Mouse (Mus musculus) neutrophil, adult 83 days (primary cell): ENCODE measurements around the gene Snx5. TPM values are rescaled to one million over a fixed set of nuclear protein-coding genes. Genes with fewer than 3 reads are reported as not detected.

Source experiments
- total RNA-seq, 2 experiments: library from RNA; stranded (reverse); gene quantifications; one replicate each; pipeline ENCODE4 v1.2.4; 2023

Gene Snx5
- 100 to 1,000 TPM in 1 of 2 experiments, 10 to 100 TPM in 1; 96.9 to 107 TPM for total RNA-seq

DNA sequence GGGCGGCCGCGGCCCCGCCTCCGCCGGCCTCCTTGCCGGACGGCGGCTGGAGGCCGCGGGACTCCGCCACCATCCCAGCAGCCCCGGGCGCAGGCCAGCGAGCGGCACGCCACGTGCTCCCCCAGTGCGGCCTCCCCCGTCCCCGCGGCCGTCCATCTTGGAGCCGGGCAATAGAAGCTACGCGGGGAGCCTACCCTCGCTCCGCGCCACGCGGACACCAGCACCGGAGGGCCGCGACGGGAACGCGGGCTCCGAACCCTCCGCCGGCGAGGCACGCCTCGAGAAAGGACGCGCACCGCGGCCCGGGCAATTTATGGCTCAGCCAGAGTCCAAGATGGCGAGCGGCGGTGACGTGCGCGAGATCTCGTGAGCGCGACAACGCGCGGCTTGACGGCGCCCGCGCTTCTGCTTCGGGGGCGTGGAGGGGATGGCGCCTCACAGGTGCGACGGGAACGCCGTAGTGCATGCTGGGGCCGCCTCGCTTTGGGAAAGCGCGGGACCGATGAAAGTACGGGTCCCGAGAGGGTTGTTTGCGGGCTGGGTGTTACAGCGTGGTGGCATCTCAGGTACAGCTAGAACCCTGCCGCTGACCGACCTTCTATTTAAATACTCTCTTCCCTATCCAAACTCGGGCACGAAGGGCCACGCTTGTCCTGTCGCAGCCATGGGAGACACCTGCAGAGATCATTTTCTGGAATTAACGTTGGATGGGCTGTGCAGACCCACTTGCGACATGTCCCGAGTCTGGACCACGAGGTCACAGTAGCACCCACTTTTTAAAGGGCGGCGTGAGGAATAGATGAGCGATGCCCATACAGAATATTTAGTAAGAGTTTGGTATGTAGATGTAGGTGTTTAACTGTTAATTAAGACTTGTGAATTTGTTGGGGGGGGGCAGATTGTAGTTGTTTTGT lies at the start of gene Snx5, which contains the start of gene Mgme1:
Gene Snx5 (minus strand): TSS at position 400 of the 914 bp plus-strand sequence.
Gene Mgme1 (plus strand): TSS at position 157 of the 914 bp plus-strand sequence.

Other genes with a start within 250 kb of the Snx5 start
- gene Banf2, start 237.8 kb downstream of the Snx5 start, total RNA-seq = not detected
- 1 to 10 TPM; 4.8 to 5.6 TPM for gene Mgme1, start 243 bp downstream of the Snx5 start, total RNA-seq
- gene Ovol2, start 61.2 kb upstream of the Snx5 start, total RNA-seq = not detected
- 10 to 100 TPM; 18.5 to 18.7 TPM for gene Kat14, start 98.1 kb upstream of the Snx5 start, total RNA-seq
- gene Pet117, start 98.1 kb upstream of the Snx5 start, total RNA-seq = 1 to 10 TPM; 3.7 to 4.5 TPM